Mouse (Mus musculus): ENCODE data around the gene Gm8126.
"Not testable (repeated sequence)": the region's sequence is repeated elsewhere in the genome, so short reads cannot be mapped to it uniquely, and the experiment has no call there.

GRCm38 (mm10) chr14:43273161-43273560 is 14.7 kb downstream of the Gm8126 start:
- not testable (repeated sequence) for TF ChIP-seq CTCF, EP300 (IDR thresholded peaks at IDR 0.05)
